Mouse (Mus musculus) adrenal gland (tissue): ENCODE measurements at regions not wholly inside any gene's neighbourhood (a gene's known extent, or its start where the extent isn't known, plus 50 kb on each side); places are given as distances from the start of the nearest gene placed in this dataset.

Experiments
- intact Hi-C: fragments of 180-260 bp; cut with DNase I; formaldehyde crosslinking; loops from one replicate; pipeline ENCODE4 v1.15.1; 2025

DNA sequence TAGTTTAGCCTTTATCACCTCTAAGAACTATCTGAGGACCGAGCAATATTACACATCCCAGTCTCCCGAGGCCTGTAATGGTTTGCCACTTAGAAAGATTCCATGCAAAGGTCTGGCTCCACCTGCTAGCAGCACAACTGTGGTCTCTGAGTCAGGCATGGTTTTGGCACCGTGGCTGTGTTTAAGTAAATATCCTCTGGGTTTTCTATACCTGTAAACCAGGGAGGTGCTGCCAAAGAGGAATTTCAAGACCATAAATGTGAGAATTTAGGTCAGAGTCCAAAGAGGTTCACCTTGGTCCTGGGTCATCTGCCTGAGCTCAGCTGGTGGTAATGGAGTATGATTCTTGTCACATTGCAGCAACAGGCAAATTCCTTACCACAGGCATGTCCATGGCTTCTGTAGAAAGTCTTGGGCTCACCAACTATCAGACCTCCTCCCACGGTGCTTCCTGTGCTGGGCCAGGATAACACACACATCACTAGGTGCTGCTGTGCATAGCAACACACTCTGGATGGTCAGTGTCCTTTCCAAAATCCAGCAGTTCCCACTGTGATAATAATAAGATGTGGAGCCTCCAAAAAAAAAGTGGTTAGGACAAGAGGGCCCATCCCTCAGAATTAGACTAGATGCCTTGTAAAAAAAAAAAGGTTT is 332.8 kb upstream of the Smim15 start:
- intact Hi-C loops = no loop called here

DNA sequence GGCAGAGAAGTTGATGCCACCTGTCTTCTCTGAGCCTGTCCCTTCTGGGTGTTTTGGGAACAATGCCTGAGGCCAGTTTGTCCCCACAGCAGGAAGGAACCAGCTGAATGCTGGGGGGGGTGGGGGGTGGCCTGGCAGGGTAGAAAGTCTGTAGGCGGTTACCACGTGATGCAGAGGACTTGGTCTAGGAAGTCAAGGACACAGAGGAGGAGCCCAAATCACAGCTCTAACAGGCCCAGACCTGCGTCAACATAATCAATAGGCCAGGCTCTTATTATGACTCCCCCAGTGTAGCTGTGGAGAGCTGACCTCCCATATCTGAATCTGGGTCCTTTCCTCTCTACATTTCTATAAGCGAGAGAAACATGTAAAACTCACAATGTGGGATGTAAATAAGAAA is 333.9 kb upstream of the Smim15 start:
- intact Hi-C loops = no loop called here

DNA sequence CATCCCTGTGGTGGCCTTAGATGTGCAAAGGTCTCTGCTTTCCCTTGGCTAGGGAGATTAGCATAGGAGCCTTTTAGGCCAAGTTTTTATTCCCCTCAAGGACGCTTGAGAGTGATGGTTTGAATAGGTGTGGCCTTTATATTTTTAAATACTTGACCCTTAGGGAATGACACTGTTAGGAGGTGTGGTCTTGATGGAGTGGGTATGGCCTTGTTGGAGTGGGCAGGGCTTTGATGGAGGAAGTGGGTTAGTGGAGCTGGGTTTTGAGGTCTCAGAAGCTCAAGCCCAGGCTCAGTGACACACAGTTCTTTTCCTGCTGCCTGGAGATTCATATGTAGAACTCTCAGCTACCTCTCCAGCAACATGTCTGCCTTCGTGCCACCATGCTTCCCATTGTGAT is 334.4 kb upstream of the Smim15 start:
- intact Hi-C loops = no loop called here

DNA sequence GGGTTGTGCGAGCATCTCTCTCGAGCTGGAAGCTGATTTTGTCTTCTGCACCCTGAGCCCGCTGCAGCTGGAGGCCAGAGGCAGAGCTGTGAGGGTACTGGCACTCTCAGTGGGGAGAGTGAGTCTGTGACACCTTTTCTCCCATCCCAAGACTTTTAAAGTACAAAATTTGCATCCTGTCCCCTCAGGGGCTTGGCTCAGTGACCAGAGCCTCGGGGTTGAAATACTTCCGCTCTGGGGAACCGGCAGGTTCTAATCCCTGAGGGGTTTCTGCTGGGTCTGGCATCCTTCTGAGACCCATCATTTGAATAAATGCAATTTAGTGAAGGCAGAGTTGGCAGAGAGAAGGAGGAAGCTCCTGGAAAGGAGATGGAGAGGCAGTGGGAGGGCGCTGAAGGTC is 340.5 kb upstream of the Smim15 start:
- intact Hi-C loops = no loop called here

DNA sequence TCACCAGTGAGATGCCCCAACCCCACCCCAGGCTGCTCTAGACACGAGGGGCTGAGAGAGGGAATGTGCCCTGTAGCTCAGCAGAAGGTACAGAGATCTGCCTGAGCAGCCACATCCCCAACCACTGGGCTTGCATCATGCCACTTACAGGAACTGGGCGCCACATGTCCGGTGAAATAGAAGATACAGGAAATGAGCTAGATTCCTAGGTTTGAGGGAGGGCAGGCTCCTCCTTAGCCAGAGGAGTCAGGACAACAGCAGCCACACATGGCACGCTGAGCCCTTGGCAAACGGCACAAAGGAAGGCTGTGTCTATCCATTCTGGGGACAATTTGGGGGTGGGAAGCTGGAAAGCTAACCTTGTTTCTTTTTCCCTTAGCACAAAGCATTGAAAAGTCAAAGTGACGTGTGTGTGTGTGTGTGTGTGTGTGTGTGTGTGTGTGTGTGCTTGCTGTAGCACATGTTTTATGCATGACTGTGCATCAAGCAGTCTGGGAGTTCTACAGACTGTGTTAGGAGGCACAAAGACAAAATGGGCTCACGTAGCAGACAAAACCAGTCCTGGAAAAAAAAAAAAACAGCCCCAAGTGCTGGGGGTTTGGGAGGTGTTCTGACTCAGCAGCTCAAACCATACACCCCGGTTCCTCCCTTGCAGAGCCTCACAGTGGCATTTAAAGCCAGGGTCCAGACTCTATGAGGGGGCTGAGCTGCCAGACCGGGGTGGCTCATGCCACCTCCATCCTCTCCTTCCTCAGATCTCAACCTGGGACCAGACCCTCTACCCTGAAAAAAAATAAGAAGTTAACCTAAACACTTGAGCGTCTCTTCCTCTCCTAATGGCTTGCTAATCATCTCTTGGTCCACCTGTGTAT is 343.7 kb upstream of the Smim15 start:
- intact Hi-C loops = no loop called here

DNA sequence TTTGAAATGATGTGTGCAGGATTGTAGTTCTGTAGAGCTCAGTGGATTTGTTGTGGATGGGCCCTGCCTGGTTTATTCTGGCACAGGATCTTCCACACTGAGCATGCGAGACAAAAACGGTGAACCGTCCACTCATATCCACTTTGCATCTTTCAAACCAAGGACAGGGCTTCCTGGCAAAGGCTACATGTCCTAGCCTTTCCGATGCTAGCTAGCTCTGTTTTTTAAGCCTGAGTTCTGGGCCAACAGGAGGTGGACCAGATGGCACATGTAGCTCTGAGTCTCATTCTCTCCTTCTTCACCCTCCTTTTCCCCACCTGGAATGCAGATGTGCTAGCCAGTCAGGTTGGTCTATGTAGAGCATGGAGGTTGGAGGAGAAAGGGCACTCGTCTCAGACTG is 345.0 kb upstream of the Smim15 start:
- intact Hi-C loops = no loop called here

DNA sequence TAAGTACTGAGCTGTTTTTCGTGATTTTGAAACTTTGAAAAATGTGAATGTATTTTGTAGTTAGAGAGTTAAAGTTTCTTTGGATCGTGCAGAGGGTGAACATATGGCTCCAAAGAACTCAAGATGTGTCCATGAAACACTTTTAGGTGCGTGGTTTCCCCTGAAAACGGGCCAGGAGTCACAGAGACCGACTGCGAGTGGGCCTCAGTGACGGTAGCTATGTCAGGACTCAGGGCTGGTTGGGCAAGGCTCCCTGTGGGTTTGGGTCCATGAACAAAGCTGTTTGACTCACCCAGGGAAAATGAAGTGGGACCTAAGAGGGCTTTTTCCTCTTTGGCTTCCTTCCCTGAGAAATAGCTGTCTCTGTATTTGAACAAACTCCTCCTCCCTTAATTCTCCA is 345.9 kb upstream of the Smim15 start:
- intact Hi-C loops = no loop called here

DNA sequence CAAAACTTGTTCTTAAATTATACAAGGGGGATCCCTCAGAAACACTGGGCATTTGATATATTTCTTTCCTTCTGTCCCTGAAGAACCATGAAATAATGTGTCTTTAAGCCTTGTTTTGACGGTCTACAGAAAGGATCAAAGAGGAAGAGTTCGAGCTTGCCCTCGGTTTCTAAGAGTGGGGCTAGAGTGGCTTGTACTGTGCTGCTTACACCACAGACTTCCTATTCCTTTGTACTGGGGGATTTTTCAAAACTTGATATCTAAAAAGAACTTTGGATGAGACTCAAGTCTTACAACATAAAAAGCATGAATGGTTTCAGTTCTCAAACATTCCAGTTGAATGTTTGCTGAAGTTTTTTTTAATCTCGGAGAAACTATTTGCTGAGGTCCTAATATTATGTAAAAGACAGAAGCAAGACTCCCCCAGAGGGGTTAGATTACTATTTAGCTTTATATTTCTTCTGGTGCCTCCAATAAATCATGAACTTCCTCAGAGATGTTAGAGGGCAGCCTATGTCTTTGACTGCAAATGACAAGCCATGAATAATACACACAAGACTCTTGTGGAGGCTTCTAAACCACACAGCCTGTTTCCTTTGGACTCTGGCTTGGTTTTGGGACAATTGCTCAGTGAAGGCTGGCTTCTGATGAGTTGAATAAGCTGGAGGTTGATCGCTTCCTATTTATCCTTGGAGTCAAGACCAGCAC is 352.0 kb upstream of the Smim15 start:
- intact Hi-C loops = no loop called here

DNA sequence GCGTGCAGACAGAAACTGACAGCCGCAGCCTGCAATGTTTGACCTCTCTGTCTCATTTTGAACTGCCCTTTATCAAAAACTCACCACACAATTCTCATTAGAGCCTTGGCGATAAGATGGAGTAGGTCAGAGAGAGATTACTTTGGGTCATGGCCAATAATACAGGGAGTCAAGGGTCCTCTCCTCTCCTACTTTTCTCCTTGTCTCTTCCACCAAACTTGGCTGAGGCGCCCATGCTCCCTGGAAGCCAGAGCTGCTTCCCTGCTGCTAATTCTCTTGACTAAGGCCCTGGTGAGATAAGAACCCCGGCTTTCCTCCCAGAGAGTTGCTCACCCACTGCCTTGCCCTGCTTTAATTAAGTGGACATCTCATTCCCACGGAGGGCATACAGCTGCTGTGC is 355.3 kb upstream of the Smim15 start:
- intact Hi-C loops = no loop called here

DNA sequence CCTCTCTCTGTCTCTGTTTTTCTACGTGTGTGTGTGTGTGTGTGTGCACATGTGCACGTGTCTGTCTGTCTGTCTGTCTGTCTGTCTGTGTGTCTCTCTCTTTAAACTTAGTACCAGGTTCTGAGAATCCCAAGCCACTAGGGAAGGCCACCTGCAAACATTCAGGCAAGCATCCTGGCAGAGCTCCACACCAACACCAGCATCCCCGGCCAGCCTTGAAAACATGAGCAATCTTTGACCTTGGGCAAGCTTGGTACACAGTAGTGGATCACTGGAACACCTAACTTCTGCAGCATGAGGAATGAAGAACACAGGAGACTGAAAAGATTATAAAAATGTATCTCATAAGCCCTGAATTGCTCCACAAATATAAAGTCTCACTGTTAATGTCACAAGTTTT is 359.0 kb upstream of the Smim15 start:
- intact Hi-C loops = no loop called here

DNA sequence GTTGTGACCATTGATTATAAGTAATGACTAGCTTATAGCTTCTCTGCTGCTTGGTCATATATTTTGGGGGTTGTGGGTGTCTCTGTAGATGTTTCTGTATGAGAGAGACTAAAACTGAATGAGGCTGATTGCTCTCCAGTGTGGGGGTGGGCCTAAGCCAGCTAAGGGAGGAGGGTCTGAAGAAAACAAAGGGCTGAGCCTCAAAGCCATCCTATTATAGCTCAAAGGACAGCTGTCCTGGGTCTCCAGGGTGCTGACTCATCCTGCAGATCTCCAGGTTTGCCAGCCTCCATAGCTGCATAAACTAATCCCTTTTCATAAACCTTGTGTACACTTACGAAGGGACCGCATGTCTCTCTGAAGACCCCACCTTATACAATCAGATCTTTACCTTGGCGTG is 360.3 kb upstream of the Smim15 start:
- intact Hi-C loops = no loop called here

DNA sequence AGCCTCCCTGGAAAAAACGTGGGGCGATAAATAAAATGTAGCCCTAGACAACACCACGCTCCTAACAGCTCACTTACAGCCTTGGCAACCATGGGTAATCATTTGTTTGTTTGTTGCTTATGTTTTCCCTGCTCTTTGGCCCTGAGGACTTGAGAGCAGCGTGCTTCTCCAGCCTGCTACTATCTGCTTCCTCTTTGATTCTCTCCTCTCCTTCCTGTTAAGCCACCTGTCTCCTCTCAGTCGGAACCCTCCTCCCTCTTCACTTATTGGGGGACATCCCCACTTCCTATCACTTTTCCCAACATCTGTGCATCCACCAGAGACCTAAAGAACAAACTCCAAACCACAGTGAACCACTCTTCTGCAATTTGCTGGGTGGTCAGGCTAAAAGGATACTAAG is 362.5 kb upstream of the Smim15 start:
- intact Hi-C loops = no loop called here

DNA sequence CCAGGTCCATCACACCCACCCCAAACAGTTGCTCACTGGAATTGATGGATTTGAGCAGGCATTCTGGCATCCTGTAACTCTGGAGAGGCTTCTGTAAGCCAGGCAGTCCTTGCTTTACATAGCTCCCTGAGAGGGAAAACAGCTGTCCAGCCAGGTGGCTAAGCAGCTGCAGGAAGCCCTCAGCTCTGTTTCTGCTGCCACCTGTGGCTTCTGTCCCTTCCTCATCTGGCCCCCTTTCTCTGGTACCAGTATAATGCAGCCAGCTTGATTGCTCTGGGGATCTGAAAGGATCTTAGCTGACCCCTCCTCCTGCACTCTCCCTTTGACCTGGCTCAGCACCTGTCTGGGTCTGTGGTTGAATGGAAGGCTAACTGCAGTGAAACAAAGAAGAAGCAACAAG is 365.4 kb upstream of the Smim15 start:
- intact Hi-C loops = no loop called here

DNA sequence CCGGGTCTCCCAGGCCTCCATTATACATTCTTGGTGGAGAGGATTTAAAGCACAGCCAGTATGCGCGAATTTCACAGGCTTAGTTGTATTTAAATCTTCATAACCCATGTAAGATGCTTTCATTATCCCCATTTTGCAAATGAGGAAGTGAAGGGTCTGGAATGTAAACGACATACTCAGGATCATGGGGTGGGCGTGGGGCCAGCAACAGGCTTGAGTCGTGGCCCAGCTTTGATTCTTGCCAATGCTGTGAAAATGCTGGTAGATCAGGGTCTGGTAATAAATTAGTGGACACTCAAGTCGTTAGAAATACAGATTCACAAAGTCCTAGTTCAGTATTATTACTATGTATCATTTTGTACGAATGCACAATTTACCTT is 367.2 kb upstream of the Smim15 start:
- intact Hi-C loops = no loop called here

DNA sequence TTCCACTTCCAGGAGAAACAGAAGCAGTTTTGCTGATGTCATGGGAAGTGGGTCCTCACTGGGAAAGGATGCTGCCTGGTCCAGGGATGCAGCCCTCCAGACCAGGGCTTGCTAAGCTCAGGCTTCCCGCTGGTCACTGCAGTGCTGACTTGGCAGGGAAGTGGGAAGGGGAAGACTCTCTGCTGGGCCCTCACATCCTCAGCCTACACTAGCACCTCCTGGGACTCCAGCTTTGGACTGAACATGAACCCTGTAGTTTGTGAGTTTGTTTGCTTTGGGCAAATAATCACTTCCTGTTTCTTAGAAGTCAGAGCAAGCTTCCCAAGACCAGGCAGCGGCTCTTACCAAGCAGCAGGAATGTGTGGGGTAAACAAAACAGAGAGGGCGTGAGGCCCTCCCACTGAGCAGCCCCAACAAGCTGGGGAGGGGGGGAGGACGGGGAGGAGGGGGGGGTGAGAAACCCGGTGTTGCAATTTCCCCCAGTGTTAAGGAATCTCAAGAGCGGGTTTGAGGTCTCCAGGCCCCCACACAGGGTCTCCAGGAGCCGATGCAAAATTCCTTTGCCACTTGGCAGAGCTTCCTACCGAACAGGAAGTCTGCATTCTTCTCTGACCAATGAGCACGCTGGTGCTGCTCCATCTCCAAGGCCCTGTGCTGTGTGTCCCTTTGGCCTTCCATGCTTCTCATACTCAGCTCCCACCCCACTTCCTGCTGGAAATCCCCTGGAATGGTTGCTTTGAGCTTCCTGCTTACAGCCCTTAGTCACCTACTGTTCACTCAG is 367.7 kb upstream of the Smim15 start:
- intact Hi-C loops = no loop called here

DNA sequence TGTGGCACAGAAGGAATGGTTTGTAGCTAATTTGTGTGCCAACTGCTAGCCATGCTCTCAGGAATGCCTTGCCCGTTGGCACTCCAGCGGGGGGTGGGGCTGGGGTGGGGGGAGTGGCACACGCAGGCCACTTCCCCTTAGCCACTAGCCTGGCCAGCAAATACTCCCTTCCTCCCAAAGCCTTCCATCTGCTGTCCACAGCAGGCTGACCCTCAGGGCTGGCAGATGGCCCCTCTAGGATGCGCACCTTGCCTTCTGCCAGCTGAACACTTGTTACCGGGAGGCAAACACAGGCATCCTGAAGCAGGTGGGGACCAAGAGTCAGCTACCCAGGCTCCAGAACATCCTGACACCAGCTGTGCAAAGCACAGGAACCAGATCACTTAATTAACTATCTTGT is 372.1 kb upstream of the Smim15 start:
- intact Hi-C loops = no loop called here

DNA sequence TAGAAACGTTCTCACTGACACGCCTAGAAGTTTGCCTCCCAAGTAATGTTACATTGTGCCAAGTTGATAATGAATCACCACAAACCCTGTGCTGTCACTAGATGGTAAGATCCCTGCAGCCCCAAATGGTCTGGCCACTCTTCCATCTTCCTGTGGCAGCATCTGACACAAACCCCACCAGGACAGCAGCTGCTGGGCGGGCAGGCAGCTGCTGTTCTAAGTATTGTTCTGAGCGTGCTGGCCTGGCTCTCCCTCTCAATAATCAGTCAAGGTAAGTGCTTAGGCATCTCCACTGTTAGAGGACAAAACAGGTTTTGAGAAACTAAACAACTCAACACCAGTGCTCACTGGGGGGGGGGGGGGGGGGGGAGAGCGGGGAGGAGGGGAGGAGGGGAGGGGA is 375.7 kb upstream of the Smim15 start:
- intact Hi-C loops = no loop called here

DNA sequence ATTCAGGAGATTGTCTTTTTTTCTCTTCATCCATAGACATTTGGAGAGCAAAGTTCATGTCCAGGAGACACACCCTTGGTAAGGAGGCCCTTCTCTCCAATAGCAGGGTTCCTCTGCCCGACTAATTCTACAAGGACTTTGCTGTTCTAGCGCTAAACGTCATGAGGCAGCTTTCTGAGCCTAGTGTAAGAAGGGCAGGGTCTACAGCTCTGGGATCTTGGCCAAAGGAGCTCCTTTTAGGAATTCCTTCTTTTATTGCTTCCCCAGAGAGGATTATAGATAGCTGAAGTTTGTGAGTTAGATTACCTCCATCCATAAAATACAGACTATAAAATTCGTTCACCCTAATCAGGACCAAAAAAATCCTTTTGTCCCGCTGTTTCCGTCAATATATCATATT is 378.5 kb upstream of the Smim15 start:
- intact Hi-C loops = no loop called here

DNA sequence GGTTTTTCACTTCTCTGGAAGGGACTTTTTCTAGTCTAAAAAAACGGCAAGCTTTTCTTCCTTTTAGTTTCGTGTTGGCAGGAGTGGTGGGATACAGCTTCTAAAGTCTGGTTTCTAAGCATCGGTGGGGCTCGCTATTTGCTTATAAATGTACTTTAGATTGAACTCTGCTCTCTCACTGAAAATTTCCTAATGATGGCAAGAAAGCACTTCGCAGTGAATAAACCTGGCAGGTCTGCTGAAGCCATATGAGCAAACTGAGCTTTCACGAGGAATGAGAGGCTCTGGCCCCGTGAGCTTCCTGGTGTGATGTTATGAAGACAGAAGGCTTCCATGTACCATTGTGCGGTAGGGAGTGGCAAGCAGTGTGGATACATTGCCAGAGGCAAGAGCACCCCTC is 380.0 kb upstream of the Smim15 start:
- intact Hi-C loops = no loop called here

DNA sequence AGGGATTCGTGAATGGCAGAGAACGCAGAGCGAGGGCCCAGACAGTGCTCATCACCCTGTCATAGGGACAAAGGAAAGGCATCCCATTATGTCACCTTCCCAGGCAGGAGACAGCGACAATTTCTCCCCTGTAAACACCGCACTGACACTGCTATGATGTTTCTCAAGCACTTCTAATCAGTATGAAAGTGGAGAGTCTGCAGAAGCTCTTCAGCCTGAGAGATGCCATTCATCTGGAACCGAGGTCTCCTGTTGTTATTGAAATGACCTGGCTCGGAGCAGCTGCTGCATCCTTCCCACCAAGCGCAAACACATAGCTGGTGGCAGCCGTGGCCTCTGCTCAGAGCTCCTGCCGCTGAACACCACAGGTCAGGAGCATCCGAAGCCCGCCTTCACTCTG is 380.5 kb upstream of the Smim15 start:
- intact Hi-C loops = no loop called here

DNA sequence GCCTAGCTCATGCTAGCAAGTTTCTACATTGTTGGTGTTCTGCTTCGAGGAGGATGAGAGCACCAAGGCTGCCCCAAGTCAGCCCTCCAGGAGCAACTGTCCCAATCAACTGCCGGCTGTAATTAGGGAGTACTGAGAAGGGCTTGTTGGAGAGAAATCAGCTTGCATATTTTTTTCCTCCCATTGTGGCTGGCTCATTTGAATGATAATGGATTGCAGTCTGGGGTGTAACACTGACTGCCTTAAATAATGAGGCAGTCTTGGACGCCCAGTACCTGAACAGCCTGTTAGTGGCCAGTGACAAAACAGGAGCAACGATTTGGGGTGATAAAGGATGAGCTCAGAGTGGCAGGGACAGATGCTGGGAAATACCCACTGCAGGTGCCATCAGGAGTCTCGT is 382.8 kb upstream of the Smim15 start:
- intact Hi-C loops = no loop called here
